Mouse (Mus musculus) ES-E14 (cell line): ENCODE results near the gene Eml3.

Source experiments
- CHD2 ChIP-seq: IDR thresholded peaks from 2 replicates; pipeline ENCODE4 v1.6.1; 2014; ENCODE audit warnings: mild to moderate bottlenecking, low read depth, low read length, inconsistent platforms
- HCFC1 ChIP-seq: IDR thresholded peaks from 2 replicates; pipeline ENCODE4 v1.6.1; 2012; ENCODE audit warnings: low read length, inconsistent platforms, borderline replicate concordance; ENCODE audit not compliant: insufficient read depth
- ZC3H11A ChIP-seq: IDR thresholded peaks from 2 replicates; pipeline ENCODE4 v1.6.1; 2012; ENCODE audit warnings: low read depth, mild to moderate bottlenecking, inconsistent platforms, low read length, borderline replicate concordance
- ZNF384 ChIP-seq: IDR thresholded peaks from 2 replicates; pipeline ENCODE4 v1.6.1; 2012; ENCODE audit warnings: low read depth, low read length, inconsistent platforms

DNA sequence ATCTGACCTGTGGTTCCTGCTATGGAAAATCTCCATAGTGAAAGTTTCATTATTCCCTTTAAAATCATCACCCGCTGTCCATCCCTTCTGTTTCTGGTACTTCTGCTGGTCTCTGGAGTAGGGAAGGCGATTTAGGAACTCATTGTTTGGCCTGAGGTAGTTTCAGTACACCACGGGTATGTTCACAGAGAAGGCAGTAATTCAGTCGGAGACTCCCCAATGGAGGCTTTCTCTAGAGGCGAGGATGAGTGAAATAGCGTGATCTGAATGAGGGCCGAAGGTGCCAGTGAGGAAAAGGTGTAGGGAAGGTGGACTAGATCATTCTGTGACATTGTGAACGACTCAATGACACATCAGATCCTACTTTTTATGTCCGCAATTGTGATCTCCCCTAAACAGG, 24.8 kb downstream of the Eml3 start:
- TF ChIP-seq ZNF384 (no peak), ZC3H11A (no peak), HCFC1 (no peak), CHD2 (no peak)
